Mouse (Mus musculus) liver, embryonic 14.5 days (tissue): ENCODE measurements around the gene Trim2. TPM values are rescaled to one million over a fixed set of nuclear protein-coding genes. Genes with fewer than 3 reads are reported as not detected.

Experiments
- ATAC-seq: fragments of 200-750 bp; cut with Nextera tagmentation; 2 replicates; pipeline ENCODE4 v1.8.0; 2017; ENCODE audit warnings: moderate number of reproducible peaks, mild to moderate bottlenecking, moderate library complexity; ENCODE audit not compliant: insufficient read depth
- DNase-seq, 3 experiments: peaks; one replicate each; pipeline ENCODE4 v3.0.0-alpha.2; 2012 to 2013; ENCODE audit warnings: low read depth in 3 of 3, low spot score in 3 of 3
- H3K27ac ChIP-seq: fragments of 300-500 bp; sonication (generic); 2 replicates; pipeline ENCODE4 v1.5.1; 2014; ENCODE audit warnings: moderate library complexity, mild to moderate bottlenecking, control low read depth, inconsistent platforms
- H3K27me3 ChIP-seq: fragments of 300-500 bp; sonication (generic); 2 replicates; pipeline ENCODE4 v1.6.1; 2014; ENCODE audit warnings: mild to moderate bottlenecking, low read length, moderate library complexity; ENCODE audit not compliant: control insufficient read depth, insufficient read depth
- H3K36me3 ChIP-seq: fragments of 300-500 bp; sonication (generic); replicated peaks from 2 replicates; pipeline ENCODE4 v1.6.1; 2014; ENCODE audit warnings: low read depth; ENCODE audit not compliant: control insufficient read depth, insufficient read depth
- H3K4me1 ChIP-seq, 2 experiments: fragments of 200-500 bp in 1 of 2; fragments of 300-500 bp in 1 of 2; sonication (generic) in 1 of 2; replicated peaks; 2 replicates each; pipeline ENCODE4 v1.6.1; 2012 to 2014; ENCODE audit warnings: antibody characterized with exemption in 1 of 2, inconsistent platforms in 1 of 2, low read length in 1 of 2; ENCODE audit not compliant: control insufficient read depth in 2 of 2, insufficient read depth in 2 of 2
- H3K4me2 ChIP-seq: fragments of 300-500 bp; sonication (generic); 2 replicates; pipeline ENCODE4 v1.6.1; 2014; ENCODE audit warnings: low read depth, mild to moderate bottlenecking, control low read depth, moderate library complexity
- H3K4me3 ChIP-seq, 2 experiments: fragments of 200-500 bp in 1 of 2; fragments of 300-500 bp in 1 of 2; sonication (generic) in 1 of 2; 2 replicates each; pipeline ENCODE4 v1.5.1; 2012 to 2014; ENCODE audit warnings: low read depth in 2 of 2, low read length in 2 of 2, mild to moderate bottlenecking in 2 of 2, control low read depth in 1 of 2, inconsistent platforms in 1 of 2, moderate library complexity in 1 of 2; ENCODE audit not compliant: insufficient read depth in 1 of 2
- H3K9ac ChIP-seq: fragments of 300-500 bp; sonication (generic); replicated peaks from 2 replicates; pipeline ENCODE4 v1.6.1; 2014; ENCODE audit warnings: mild to moderate bottlenecking, control low read depth, moderate library complexity
- H3K9me3 ChIP-seq: fragments of 300-500 bp; sonication (generic); 2 replicates; pipeline ENCODE4 v1.6.1; 2016; ENCODE audit warnings: low read length, mixed read lengths; ENCODE audit not compliant: control insufficient read depth
- CTCF ChIP-seq: IDR thresholded peaks from 2 replicates; pipeline ENCODE4 v1.5.1; 2016; ENCODE audit warnings: antibody characterized with exemption, low read depth, control low read depth
- EP300 ChIP-seq: IDR thresholded peaks from 2 replicates; pipeline ENCODE4 v1.6.1; 2016; ENCODE audit warnings: antibody characterized with exemption, low read depth
- WGBS: fragments of 180-500 bp; shearing (Covaris S2); extraction: QIAGEN DNeasy Blood & Tissue Kit; methylation state at CpG from one replicate; pipeline ENCODE4 v1.1.7; 2014; ENCODE audit not compliant: insufficient replicate concordance; 5-methylcytosine and 5-hydroxymethylcytosine counted together
- polyA plus RNA-seq, 2 experiments: library from polyadenylated mRNA; depleted of rRNA in 1 of 2; stranded (reverse) in 1 of 2; unstranded in 1 of 2; fragments of >200 nt; fragmentation: Nextera tagmentation in 1 of 2; extraction: Ambion mirVana in 1 of 2; gene quantifications; 2 replicates each; pipeline versions ENCODE4 v1.2.1 to v1.2.3; 2012 to 2014

Gene Trim2
- polyA plus RNA-seq, 2 experiments, result 2.5 to 3.5 TPM

- Histone ChIP-seq H3K27ac (no peak overlapping the region), H3K9ac (peak overlapping the region; percentile 58), H3K4me1 (peaks cover 10 to 35% of the 10 kb centered on the region in 2 experiments), H3K4me3 (peak overlapping the region; percentile 56 to 61), H3K4me2 (peak overlapping the region; percentile 56), H3K9me3 (no peaks in the 10 kb centered on the region), H3K36me3 (no peaks in the 10 kb centered on the region), H3K27me3 (no peaks in the 10 kb centered on the region)
- WGBS, result 16% methylated on average over 3 of the region's 3 CpGs
- TF ChIP-seq EP300 (peak; percentile 53), CTCF (no peak)
- peak; percentile 60 to 61 (median 61) for DNase-seq
- peak; percentile 96 for ATAC-seq
Measured at GRCm38 (mm10) chr3:84270624-84270995, 36.1 kb downstream of the Trim2 start.

- no peaks in the 10 kb centered on the region for H3K36me3 ChIP-seq
- peak overlapping the region; percentile 58 for H3K9ac ChIP-seq
- no peak overlapping the region for H3K27ac ChIP-seq
- H3K27me3 ChIP-seq, result no peaks in the 10 kb centered on the region
- DNase-seq (no peak), ATAC-seq (peak; percentile 29; the same call in 1 of the 2 replicates)
- peak overlapping the region; percentile 56 to 61 for H3K4me3 ChIP-seq
- TF ChIP-seq EP300, result no peak
- no peak for TF ChIP-seq CTCF
- H3K9me3 ChIP-seq, result no peaks in the 10 kb centered on the region
- peaks cover 10 to 35% of the 10 kb centered on the region in 2 experiments for H3K4me1 ChIP-seq
- whole genome bisulfite sequencing, result 28% methylated on average over 13 of the region's 13 CpGs
- peak overlapping the region; percentile 56 for H3K4me2 ChIP-seq
Measured at GRCm38 (mm10) chr3:84269987-84270623, 36.6 kb downstream of the Trim2 start.

- no peak overlapping the region for H3K9ac ChIP-seq
Measured at GRCm38 (mm10) chr3:84268434-84268833, 38.2 kb downstream of the Trim2 start.

GRCm38 (mm10) chr3:84266391-84266931, 40.2 kb downstream of the Trim2 start:
- no peak for ATAC-seq
- Histone ChIP-seq H3K9me3 (no peaks in the 10 kb centered on the region), H3K27me3 (peaks cover 2% of the 10 kb centered on the region; the same call in 1 of the 2 replicates), H3K9ac (no peak overlapping the region), H3K36me3 (no peaks in the 10 kb centered on the region), H3K4me3 (no peak overlapping the region), H3K27ac (no peak overlapping the region), H3K4me2 (no peak overlapping the region), H3K4me1 (peaks cover 6 to 23% of the 10 kb centered on the region in 2 experiments)
- TF ChIP-seq CTCF (no peak), EP300 (no peak)
- DNase-seq, result no peak
- WGBS, result 52% methylated on average over 3 of the region's 3 CpGs

More at GRCm38 (mm10) chr3:84268434-84268833, 38.2 kb downstream of the Trim2 start:
- Histone ChIP-seq H3K27me3 (no peaks in the 10 kb centered on the region), H3K9me3 (no peaks in the 10 kb centered on the region), H3K4me3 (no peak overlapping the region), H3K4me1 (peaks cover 10 to 35% of the 10 kb centered on the region in 2 experiments), H3K27ac (no peak overlapping the region), H3K4me2 (peak overlapping the region; percentile 56; the same call in 1 of the 2 replicates), H3K36me3 (no peaks in the 10 kb centered on the region)
- ATAC-seq, result no peak
- DNase-seq, result no peak
- no peak for TF ChIP-seq EP300
- TF ChIP-seq CTCF, result peak; percentile 54
- 35% methylated on average over 3 of the region's 3 CpGs for WGBS

GRCm38 (mm10) chr3:84265084-84265483, 41.6 kb downstream of the Trim2 start:
- Histone ChIP-seq H3K9me3 (no peaks in the 10 kb centered on the region), H3K27ac (no peak overlapping the region), H3K27me3 (peaks cover 15% of the 10 kb centered on the region), H3K36me3 (no peaks in the 10 kb centered on the region), H3K4me1 (peaks cover 0 to 12% of the 10 kb centered on the region in 2 experiments; a peak in 3 of 4 replicates), H3K4me3 (no peak overlapping the region), H3K4me2 (no peak overlapping the region), H3K9ac (no peak overlapping the region)
- TF ChIP-seq CTCF (no peak), EP300 (no peak)
- DNase-seq (no peak), ATAC-seq (no peak)
- WGBS, result 42% methylated on average over 1 of the region's 1 CpGs
